Mouse (Mus musculus) spleen, adult 2 months (tissue): ENCODE results near the gene Bod1l.

Experiments used
- CTCF ChIP-seq: fragments of 200-500 bp; IDR thresholded peaks from 2 replicates; pipeline ENCODE4 v1.5.1; 2011; ENCODE audit warnings: mild to moderate bottlenecking, inconsistent platforms; ENCODE audit not compliant: insufficient read depth, insufficient read length, insufficient replicate concordance; ENCODE audit errors: extremely low read depth
- POLR2A ChIP-seq: fragments of 200-500 bp; IDR thresholded peaks from 2 replicates; pipeline ENCODE4 v1.6.1; 2011; ENCODE audit warnings: low read depth, low read length, inconsistent platforms

GRCm38 (mm10) chr5:41767296-41768200 is 76.6 kb downstream of the Bod1l start:
- TF ChIP-seq CTCF = no peak
- TF ChIP-seq POLR2A = no peak
